Mouse (Mus musculus) small intestine, adult 2 months (tissue): ENCODE results near the gene Dpysl5.

ENCODE experiments used
- CTCF ChIP-seq: fragments of 200-500 bp; IDR thresholded peaks from 2 replicates; pipeline ENCODE4 v1.5.1; 2012; ENCODE audit warnings: low read depth, mild to moderate bottlenecking, control low read depth, inconsistent platforms, low read length, moderate library complexity, mixed read lengths; ENCODE audit not compliant: insufficient replicate concordance, insufficient read length; ENCODE audit errors: extremely low read depth
- POLR2A ChIP-seq: fragments of 200-500 bp; IDR thresholded peaks from 2 replicates; pipeline ENCODE4 v1.6.1; 2012; ENCODE audit warnings: low read depth, mild to moderate bottlenecking, control low read depth, inconsistent platforms, low read length, moderate library complexity

- TF ChIP-seq POLR2A (no peak), CTCF (no peak)
Observed at GRCm38 (mm10) chr5:30833416-30833815, 122.1 kb downstream of the Dpysl5 start.
